Mouse (Mus musculus): ENCODE measurements around the gene Gm14862.
"Not testable (repeated sequence)": the region's sequence is repeated elsewhere in the genome, so short reads cannot be mapped to it uniquely, and the experiment has no call there.

Gene Gm14862

DNA sequence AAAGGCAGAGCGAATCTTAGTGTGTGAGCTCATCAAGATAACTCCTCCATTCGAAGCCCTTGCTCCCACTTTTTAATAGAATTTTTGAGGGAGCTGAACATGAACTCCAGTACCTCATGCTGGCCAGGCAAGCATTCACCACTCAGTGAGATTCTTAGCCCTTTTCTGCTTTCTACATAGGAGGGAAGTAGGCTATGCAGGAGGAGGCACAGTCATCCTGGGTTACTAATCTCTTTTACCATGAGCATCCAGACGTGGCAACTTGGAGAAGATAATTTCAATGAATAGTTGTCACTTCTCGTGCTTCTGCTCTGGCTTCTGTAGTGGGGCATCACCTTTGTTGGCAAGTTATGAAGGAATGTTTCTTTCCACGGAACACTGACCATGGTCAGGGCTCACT is at the start of gene Gm14862:
Gene Gm14862, minus strand, starts transcription at position 134 of the 400 bp plus-strand sequence.
- DNase-seq (ENCODE audit: low spot score in 2 of 2) = peak in 1 of 2 experiments; percentile 13

DNA sequence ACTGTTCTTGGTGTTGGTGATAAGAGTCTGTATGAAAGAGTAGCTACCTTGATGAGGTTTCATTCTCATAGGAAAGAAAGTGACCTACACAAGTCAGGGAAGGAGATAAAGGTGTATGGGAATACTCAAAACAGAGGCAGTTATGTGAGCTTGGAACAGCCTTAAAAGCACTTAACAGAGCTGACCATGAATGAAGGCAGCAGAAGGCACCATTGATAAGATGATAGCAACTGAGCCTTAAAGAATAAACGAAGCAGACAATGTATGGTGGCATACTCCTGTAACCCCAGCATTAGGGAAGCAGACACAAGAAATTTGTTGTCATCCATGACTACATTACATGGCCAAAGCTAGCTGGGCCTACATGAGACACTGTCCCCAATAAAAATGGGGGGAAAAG is 46.8 kb upstream of the Gm14862 start:
- DNase-seq (ENCODE audit: low spot score in 2 of 2) = peak in 1 of 2 experiments; percentile 1

DNA sequence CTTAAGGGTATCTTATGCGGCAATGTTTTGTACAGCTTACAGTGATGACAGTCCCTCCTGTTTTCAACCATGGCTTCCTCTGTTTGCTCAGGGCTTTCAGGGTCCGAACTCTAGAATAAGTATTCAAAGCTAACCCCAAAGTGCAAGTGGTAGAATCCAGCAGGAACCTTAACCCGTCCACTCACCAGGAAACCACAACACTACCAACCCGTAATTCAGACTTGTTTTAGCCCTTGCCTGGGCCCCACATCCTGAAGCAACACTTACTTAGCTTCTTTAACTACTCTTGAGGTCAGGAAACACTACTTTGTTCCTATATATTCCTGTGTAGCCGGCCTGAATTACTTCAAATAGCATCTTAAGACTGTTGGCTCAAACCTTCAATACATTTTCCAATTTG is 46.1 kb upstream of the Gm14862 start:
- DNase-seq (ENCODE audit: low spot score in 2 of 2) = no peak

GRCm38 (mm10) chrX:9298413-9298864 is 41.7 kb upstream of the Gm14862 start:
- peak; percentile 13 to 45 for DNase-seq (ENCODE audit: low spot score in 2 of 2)

DNA sequence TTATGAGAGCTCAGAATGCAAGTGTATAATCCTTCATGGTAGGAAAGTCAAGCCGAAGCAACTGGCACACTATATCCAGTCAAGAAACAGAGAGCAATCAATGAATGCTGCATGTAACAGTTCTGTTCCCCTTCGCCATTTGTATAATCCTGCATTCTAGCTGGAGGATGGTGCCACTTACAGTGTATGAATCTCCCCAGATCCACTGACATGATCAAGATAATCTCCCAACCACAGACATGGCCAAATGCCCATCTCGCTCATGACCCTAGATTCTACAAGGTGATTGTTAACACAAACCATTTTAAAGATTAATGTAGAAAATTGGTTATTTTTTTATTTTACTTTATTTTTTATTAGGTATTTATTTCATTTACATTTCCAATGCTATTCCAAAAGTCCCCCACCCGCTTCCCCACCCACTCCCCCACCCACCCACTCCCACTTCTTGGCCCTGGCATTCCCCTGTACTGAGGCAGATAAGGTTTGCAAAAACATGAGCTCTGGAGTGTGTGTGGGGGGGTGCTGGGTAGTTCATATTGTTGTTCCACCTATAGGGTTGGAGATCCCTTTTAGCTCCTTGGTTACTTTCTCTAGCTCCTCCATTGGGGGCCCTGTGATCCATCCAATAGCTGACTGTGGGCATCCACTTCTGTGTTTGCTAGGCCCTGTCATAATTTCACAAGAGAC is 36.6 kb upstream of the Gm14862 start:
- not testable (repeated sequence) for DNase-seq (ENCODE audit: low spot score in 2 of 2)

DNA sequence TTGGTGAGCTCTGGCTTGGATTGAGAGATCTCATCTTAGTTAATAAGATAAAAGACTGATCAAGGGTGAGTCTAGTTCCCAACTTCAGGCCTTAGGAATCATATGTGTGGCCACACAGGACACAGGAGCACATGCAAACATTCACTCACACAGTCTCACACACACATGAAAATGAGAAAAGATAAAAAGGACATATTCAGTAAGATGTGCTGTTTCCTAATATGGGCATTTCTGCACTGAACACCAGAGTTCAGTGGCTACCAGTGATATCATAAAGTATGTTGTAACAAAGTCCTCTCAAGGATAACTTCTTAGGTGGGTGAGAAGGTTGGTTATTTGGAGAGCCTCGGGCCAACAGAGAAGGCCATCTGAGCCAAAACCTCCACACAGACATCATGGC is 26.8 kb upstream of the Gm14862 start, which contains the start of gene H2al1m:
Gene H2al1m, plus strand, starts transcription at position 301 of the 400 bp plus-strand sequence.
- not testable (repeated sequence) for DNase-seq (ENCODE audit: low spot score in 2 of 2)

DNA sequence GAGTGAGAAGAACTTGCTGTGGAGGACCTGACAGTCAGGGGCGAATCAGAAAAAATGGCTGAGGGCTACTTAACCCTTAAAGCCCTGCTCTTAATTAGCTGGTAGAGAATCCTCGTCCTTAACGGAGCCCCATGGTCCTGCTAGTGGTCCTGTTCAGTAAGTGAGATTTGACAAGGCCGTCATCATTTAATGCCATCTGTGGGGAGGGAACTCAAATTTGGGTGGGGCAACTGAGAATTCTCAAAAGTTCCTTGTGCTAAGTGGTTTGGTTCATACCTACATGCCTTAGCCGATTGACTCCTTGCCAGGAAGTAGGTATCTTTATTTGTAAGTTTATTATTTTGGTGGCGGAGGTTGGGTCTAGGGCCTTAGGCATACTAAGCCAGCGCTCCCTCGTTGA is 17.6 kb upstream of the Gm14862 start:
- peak in 1 of 2 experiments; percentile 3 for DNase-seq (ENCODE audit: low spot score in 2 of 2)

GRCm38 (mm10) chrX:9273377-9274002 is 16.8 kb upstream of the Gm14862 start:
- no peak for DNase-seq (ENCODE audit: low spot score in 2 of 2)

- DNase-seq (ENCODE audit: low spot score in 2 of 2) = peak; percentile 60 to 63
Measured at GRCm38 (mm10) chrX:9272460-9273361, 16.0 kb upstream of the Gm14862 start, which contains the start of gene Xk. Xk (plus strand) TSS chrX:9272756.

GRCm38 (mm10) chrX:9271947-9272459 is 15.3 kb upstream of the Gm14862 start:
- DNase-seq (ENCODE audit: low spot score in 2 of 2) = no peak

- DNase-seq (ENCODE audit: low spot score in 2 of 2) = no peak
Measured at GRCm38 (mm10) chrX:9271112-9271511, 14.4 kb upstream of the Gm14862 start.

- DNase-seq (ENCODE audit: low spot score in 2 of 2) = no peak
Measured at GRCm38 (mm10) chrX:9259267-9259666, 2.6 kb upstream of the Gm14862 start.

DNA sequence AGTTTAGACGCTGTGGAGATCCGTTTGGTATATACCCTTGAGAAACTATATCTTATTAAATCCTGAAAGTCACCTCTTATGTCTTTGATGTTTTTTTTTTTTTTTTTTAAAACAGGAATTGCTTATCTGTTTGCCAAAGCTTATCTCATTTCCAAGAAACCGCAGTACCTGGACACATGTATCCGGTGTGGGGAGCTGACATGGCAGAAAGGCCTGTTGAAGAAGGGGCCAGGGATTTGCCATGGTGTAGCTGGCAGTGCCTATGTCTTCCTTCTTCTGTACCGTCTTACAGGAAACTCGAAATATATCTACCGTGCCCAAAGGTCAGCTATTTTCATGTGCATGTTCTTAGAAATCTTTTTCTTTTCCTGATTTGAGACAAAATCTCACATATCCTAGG is 1.1 kb upstream of the Gm14862 start:
- DNase-seq (ENCODE audit: low spot score in 2 of 2) = no peak

DNA sequence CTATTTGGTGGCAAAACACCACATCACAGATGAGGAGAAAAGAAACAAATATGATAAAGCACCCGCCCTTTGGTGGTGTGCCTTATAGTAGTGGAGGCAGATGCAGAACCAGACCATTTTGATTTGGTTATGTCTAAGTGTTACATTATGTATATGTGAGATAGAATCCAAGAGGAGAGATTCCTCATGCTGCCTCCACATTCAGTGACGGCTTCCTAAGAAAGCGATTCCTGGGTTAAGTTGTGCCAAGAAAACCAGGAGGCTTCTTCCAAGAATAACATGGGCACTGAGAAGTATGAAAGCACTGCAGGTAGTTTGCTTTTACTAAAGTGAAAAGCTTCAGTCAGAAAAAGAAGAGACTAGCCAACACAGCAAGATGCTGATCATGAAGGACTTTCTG is 1.8 kb downstream of the Gm14862 start:
- no peak for DNase-seq (ENCODE audit: low spot score in 2 of 2)

- DNase-seq (ENCODE audit: low spot score in 2 of 2) = peak; percentile 3 to 8
Measured at GRCm38 (mm10) chrX:9253990-9254389, 2.7 kb downstream of the Gm14862 start.

GRCm38 (mm10) chrX:9248911-9249310 is 7.8 kb downstream of the Gm14862 start:
- DNase-seq (ENCODE audit: low spot score in 2 of 2) = no peak

- DNase-seq (ENCODE audit: low spot score in 2 of 2) = peak; percentile 7 to 29
Measured at GRCm38 (mm10) chrX:9244603-9245336, 11.9 kb downstream of the Gm14862 start.

- no peak for DNase-seq (ENCODE audit: low spot score in 2 of 2)
Measured at GRCm38 (mm10) chrX:9243381-9243864, 13.3 kb downstream of the Gm14862 start.

- DNase-seq (ENCODE audit: low spot score in 2 of 2) = no peak
Measured at GRCm38 (mm10) chrX:9240737-9241591, 15.7 kb downstream of the Gm14862 start.

DNA sequence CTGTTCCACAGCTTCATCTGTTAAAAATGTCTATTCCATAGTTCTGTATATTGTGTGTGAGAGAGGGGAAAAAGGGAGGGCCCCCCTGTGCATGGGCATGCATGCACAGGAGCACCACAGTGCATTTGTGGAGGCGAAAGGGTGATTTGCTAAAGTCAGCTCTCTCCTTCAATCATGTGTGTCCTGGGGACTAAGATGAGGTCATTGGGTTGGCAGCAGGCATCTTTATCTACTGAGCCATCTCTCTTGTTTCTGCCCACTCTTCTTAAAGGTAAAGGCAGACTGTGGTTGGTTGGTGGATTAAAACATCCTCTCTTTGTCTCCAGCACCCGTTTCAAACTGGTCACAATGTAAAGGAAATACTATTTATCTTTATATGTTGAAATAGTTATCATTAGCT is 29.6 kb downstream of the Gm14862 start:
- DNase-seq (ENCODE audit: low spot score in 2 of 2) = no peak
